Mouse (Mus musculus) brain, embryonic 14.5 days (tissue): ENCODE measurements around the gene Cbfa2t3.

Experiments used
- CTCF ChIP-seq: fragments of 200-500 bp; IDR thresholded peaks from 2 replicates; pipeline ENCODE4 v1.5.1; 2012; ENCODE audit warnings: inconsistent platforms, mild to moderate bottlenecking, moderate library complexity, borderline replicate concordance; ENCODE audit not compliant: insufficient read depth, insufficient read length; ENCODE audit errors: extremely low read depth
- POLR2A ChIP-seq: fragments of 200-500 bp; IDR thresholded peaks from 2 replicates; pipeline ENCODE4 v1.6.1; 2012; ENCODE audit warnings: mild to moderate bottlenecking, inconsistent platforms, borderline replicate concordance; ENCODE audit not compliant: poor library complexity, insufficient read depth, insufficient read length, severe bottlenecking; ENCODE audit errors: extremely low read depth

- TF ChIP-seq CTCF = no peak
- TF ChIP-seq POLR2A = no peak
These were observed 50.5 kb downstream of the Cbfa2t3 start for GRCm38 (mm10) chr8:122648192-122648970.
